Mouse (Mus musculus) CD4-positive, CD25-positive, alpha-beta regulatory T cell, adult 2 months (primary cell): ENCODE results near the gene Ube2i.

Experiments
- DNase-seq: peaks from one replicate; pipeline ENCODE4 v3.0.0-alpha.2; 2012; ENCODE audit warnings: low read depth, low spot score

Ube2i gene

GRCm38 (mm10) chr17:25219492-25220295 is 54.7 kb downstream of the Ube2i start:
- peak; percentile 40 for DNase-seq

- no peak for DNase-seq
Measured at GRCm38 (mm10) chr17:25218967-25219366, 55.5 kb downstream of the Ube2i start.

GRCm38 (mm10) chr17:25215431-25215830 is 59.0 kb downstream of the Ube2i start:
- DNase-seq = no peak
